Mouse (Mus musculus): Measurements from ENCODE around the gene Dcdc2a. TPM values are rescaled to one million over a fixed set of nuclear protein-coding genes. Genes with fewer than 3 reads are reported as not detected.

The Dcdc2a gene
- total RNA-seq, 4 experiments from 2014 or later: 5.6 to 9.1 (median 7.4) TPM

DNA sequence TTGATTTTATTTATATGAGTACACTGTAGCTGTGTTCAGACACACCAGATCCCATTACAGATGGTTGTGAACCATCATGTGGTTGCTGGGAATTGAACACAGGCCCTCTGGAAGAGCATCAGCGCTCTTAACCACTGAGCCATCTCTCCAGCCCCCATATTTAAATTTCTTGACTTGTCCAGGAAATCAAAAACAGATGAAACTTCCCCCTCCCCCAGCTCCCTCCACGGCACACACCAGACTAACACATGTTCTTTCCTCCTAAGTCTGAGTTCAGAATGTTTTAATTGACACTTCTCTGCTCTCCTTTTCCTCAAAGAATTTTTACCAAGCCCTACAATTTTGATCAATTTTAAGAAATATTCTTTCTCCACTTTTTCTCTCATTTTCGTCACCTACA lies 113.1 kb downstream of the Dcdc2a start:
- no peak for DNase-seq (ENCODE audit: low spot score in 2 of 2)

DNA sequence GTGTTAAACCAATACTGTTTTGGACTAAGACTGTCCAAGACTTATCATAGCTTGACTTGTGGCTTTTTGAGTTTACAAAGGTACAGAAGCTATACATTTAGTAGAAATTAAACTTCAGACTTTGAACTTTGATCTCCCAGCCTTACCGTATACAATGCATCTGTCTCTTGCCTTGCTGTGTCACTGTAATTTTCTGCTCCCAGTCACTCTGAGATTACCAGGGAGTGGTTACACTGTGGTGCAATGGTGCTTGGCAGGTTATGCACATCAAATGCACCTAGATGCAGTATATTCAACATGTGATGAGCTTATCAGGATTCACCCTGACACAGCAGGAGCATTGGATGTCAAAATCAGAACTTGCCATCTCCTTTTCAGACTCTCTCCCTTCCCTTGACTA lies 122.0 kb downstream of the Dcdc2a start:
- DNase-seq (ENCODE audit: low spot score in 2 of 2): no peak

DNA sequence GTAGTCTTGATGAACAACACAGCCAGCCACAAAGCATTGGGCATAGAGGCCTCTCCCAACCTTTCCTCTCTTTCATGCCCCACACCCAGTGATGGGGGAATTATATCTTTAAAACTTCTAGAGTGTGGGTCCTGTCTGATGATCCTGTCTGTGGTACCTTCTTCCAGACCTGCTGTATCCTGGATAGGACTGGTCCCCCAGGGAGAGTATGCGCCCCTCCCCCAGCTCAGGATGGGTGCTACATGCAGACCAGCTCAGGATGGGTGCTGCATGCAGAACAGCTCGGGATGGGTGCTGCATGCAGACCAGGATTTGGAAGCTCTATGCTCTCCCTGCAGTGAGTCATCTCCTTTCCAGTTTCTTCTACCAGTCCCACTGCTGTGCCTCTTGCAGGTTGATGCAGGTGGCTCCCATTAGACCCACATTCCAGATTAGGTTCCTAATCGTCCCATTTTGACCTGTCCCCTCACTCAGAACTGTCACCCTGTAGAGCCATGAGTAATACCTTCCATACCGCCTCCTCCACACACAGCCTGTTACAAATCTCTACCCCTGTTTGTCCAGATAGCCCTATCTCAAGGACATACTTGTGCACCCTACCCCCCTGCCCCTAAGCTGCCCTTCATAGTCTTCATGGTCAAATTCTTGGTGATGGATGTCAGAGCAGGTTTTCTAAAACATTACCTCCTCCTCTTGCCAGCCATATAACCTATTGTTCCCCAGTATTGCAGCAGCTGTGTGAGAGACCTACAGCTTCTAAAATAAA lies 122.6 kb downstream of the Dcdc2a start:
- no peak for DNase-seq (ENCODE audit: low spot score in 2 of 2)

- no peak for DNase-seq (ENCODE audit: low spot score in 2 of 2)
Measured at GRCm38 (mm10) chr13:25186436-25187325, 130.9 kb downstream of the Dcdc2a start.

- DNase-seq (ENCODE audit: low spot score in 2 of 2): no peak
Measured at GRCm38 (mm10) chr13:25187326-25187710, 131.5 kb downstream of the Dcdc2a start.

- DNase-seq (ENCODE audit: low spot score in 2 of 2): no peak
Measured at GRCm38 (mm10) chr13:25189419-25190144, 133.8 kb downstream of the Dcdc2a start.

GRCm38 (mm10) chr13:25190218-25190617 lies 134.4 kb downstream of the Dcdc2a start:
- DNase-seq (ENCODE audit: low spot score in 2 of 2): no peak

DNA sequence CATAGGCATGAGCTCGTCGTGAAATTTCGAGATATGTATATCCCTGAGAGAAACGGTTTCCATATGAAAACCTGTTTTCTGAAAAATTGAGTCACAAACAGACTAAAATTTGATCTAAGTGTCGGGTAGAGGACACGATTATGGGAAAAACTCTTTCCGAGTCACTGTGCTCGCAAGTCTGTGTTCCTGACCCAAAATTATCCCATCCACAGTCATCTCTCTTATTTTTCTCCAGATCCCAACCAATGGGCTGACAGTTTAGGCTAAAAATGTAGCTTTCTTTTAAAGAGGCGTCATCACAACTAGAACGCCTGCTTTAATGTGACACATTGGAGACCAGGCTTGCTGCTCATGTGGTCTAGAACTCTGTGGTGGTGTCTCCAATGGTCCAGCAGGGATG lies 139.9 kb downstream of the Dcdc2a start:
- no peak for DNase-seq (ENCODE audit: low spot score in 2 of 2)

DNA sequence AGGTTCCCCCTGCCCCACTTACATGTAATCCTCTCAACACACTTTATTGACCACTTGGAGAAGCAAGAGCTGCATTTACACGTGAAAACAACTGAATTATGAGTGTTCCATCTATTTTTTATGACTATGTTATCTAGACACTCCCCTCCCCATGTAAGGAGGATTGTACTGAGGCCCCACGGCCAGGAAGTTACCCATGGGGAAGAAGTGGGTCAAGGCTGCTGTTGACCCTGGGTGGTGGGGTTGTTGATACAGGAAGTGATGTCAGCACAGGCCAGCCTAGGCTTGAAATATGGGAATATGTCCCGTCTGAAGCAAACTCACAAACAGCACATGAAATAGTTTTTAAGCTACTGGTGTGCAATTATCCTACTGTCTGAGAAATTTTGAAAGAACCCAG lies 144.1 kb downstream of the Dcdc2a start:
- DNase-seq (ENCODE audit: low spot score in 2 of 2): no peak

DNA sequence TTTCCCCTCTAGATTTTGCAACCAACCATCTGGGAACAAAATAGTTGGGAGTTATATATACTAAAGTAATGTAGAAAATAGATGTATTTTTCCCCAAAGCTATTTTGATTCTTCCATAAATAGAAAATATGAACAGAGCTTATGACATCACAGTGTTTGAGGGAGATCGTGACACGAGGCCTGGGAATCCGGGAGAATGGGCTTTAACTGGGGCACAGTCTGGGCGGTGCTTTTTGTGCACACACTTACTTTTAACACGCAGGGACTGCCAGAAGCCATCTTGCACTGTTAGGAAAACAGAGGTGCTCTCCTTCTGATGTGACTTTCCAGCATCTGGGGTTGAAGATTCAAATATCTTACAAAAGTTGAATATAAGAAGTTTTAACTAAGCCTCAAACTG lies 151.1 kb downstream of the Dcdc2a start:
- no peak for DNase-seq (ENCODE audit: low spot score in 2 of 2)

GRCm38 (mm10) chr13:25218394-25218793 lies 162.6 kb downstream of the Dcdc2a start:
- no peak for DNase-seq (ENCODE audit: low spot score in 2 of 2)

GRCm38 (mm10) chr13:25220186-25220787 lies 164.5 kb downstream of the Dcdc2a start:
- DNase-seq (ENCODE audit: low spot score in 2 of 2): no peak

- DNase-seq (ENCODE audit: low spot score in 2 of 2): no peak
Measured at GRCm38 (mm10) chr13:25251893-25252292, 196.1 kb downstream of the Dcdc2a start.

DNA sequence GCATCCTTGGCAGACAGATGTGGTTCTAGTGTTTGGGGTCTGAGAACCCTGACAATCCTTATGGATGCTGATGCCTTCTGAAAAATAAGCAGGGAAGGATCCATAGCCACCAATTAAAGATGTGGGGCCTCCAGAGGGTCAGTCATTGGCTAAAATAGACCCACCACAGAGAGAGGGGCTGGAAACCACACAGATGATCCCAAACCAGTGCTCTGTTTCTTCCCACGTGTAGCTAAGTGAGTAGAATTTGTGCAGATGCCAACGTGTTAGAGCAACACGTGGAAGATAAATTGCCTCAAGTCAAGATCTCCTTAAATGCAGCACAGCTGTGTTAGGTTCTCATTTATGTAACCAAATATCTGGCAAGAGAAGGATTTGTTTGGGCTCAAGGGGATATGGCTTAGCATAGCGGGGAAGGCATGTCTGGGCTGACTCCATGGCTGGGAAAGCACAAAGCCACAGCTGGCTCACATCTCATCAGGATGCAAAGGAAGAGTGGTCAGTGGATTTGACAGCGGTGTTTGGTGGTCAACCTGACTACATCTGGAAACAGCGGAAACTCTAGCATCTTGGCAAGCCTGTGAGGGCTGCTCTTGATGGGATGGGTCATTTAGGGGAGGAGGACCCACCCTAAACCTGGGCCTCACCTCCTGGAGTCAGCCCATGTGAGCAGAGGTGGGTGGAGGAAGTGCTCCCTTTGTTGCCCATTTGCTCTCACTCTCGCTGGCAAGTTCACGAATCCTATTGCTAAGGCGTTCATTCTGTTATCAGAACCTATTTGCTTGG lies 198.9 kb downstream of the Dcdc2a start:
- no peak for DNase-seq (ENCODE audit: low spot score in 2 of 2)

GRCm38 (mm10) chr13:25257608-25258007 lies 201.8 kb downstream of the Dcdc2a start:
- DNase-seq (ENCODE audit: low spot score in 2 of 2): no peak

Other genes starting within 250 kb of the Dcdc2a start
- 10 to 100 TPM; 83.7 to 90.3 (median 87.8) TPM for gene Acot13, start 224.5 kb upstream of the Dcdc2a start, total RNA-seq (2022)
- gene Tdp2, start 224.3 kb upstream of the Dcdc2a start, total RNA-seq (2022): 10 to 100 TPM; 19.9 to 25.0 (median 21.5) TPM
- gene D130043K22Rik, start 210.9 kb upstream of the Dcdc2a start, total RNA-seq (2022): 10 to 100 TPM; 25.5 to 29.0 (median 27.3) TPM
- gene Aldh5a1, start 118.3 kb upstream of the Dcdc2a start, total RNA-seq (2022): 10 to 100 TPM; 63.2 to 76.6 (median 69.0) TPM
- gene Gpld1, start 112.9 kb upstream of the Dcdc2a start, total RNA-seq (2022): 10 to 100 TPM; 22.6 to 27.9 (median 23.8) TPM
- 10 to 100 TPM; 48.6 to 57.3 (median 50.8) TPM for gene Mrs2, start 35.6 kb upstream of the Dcdc2a start, total RNA-seq (2022)
- 100 to 1,000 TPM; 399 to 552 (median 437) TPM for gene Nrsn1, start 214.5 kb downstream of the Dcdc2a start, total RNA-seq (2022)